Mouse (Mus musculus) brain, embryonic 14.5 days (tissue): ENCODE results near the gene Msh5. TPM values are rescaled to one million over a fixed set of nuclear protein-coding genes. Genes with fewer than 3 reads are reported as not detected.

Experiments used
- DNase-seq: peaks from one replicate; pipeline ENCODE4 v3.0.0-alpha.2; 2011; ENCODE audit warnings: low read depth
- CTCF ChIP-seq: fragments of 200-500 bp; IDR thresholded peaks from 2 replicates; pipeline ENCODE4 v1.5.1; 2012; ENCODE audit warnings: inconsistent platforms, mild to moderate bottlenecking, moderate library complexity, borderline replicate concordance; ENCODE audit not compliant: insufficient read depth, insufficient read length; ENCODE audit errors: extremely low read depth
- POLR2A ChIP-seq: fragments of 200-500 bp; IDR thresholded peaks from 2 replicates; pipeline ENCODE4 v1.6.1; 2012; ENCODE audit warnings: mild to moderate bottlenecking, inconsistent platforms, borderline replicate concordance; ENCODE audit not compliant: poor library complexity, insufficient read depth, insufficient read length, severe bottlenecking; ENCODE audit errors: extremely low read depth
- polyA plus RNA-seq: library from polyadenylated mRNA; depleted of rRNA; stranded (reverse); fragments of >200 nt; gene quantifications from 2 replicates; pipeline ENCODE4 v1.2.3, GENCODE M21; 2012

Gene Msh5
- polyA plus RNA-seq, 1 experiment = 4.2 TPM

- no peak for DNase-seq
- TF ChIP-seq POLR2A (no peak), CTCF (no peak)
Measured at GRCm38 (mm10) chr17:35022541-35023060, 23.9 kb downstream of the Msh5 start.

DNA sequence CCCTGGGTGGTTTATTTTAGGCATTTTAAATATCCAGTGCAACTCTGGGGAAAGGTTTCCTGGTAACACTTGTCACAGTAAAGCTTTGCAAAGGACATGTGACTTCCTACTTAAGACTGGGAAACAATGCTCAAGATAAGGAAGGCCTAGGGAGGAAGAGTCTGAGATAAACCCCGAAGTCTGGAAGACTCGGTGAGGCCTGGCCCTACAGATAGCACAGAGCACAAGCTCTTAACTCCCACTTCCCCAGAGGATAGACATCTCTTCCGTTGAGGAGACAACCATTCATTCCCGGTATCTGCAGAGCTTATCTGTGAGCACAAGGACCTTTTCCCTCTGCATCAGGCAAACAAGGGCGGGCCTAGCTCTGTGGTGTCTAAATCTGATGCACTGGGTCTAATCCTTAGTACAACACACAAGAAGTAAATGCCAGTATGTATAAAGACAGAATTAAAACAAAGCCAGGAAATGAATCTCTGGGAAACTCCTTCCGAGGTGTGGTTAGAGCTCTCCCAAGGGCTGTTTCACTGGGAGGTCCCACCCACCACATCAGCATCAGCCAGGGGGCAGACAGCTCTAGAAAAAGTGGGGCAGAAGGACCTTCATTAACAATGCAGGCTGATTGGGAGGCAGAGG, 24.6 kb downstream of the Msh5 start:
- TF ChIP-seq POLR2A = no peak
- no peak for TF ChIP-seq CTCF
- DNase-seq = no peak

GRCm38 (mm10) chr17:35021163-35021808, 25.3 kb downstream of the Msh5 start:
- peak; percentile 82 for DNase-seq
- TF ChIP-seq CTCF (peak; percentile 97), POLR2A (no peak)

- TF ChIP-seq CTCF (no peak), POLR2A (no peak)
- no peak for DNase-seq
Measured at GRCm38 (mm10) chr17:35020551-35020950, 26.0 kb downstream of the Msh5 start.

GRCm38 (mm10) chr17:35019894-35020293, 26.7 kb downstream of the Msh5 start:
- no peak for DNase-seq
- TF ChIP-seq POLR2A (no peak), CTCF (no peak)

DNA sequence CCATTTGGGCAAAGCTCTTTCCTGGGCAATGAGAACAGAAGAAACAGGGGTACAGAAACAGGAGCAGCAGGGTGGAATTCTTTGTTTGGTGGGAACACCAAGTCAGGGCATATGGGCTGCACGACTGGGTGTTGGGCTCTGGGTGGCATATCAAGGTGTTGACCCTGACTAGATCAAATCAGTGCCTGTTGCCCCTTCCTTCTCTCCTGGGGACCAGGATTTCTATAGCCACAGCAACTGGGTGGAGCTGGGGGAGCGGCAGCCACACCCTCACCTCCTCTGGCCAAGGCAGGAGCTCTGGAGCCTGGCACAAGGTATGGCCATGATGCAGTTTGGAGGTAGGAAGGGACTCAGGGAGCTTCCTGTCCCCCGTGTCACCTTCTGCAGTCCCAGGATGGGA, 28.4 kb downstream of the Msh5 start:
- no peak for DNase-seq
- TF ChIP-seq CTCF = no peak
- TF ChIP-seq POLR2A = no peak

GRCm38 (mm10) chr17:35017706-35018030, 28.9 kb downstream of the Msh5 start:
- DNase-seq = no peak
- TF ChIP-seq POLR2A (no peak), CTCF (no peak)

DNA sequence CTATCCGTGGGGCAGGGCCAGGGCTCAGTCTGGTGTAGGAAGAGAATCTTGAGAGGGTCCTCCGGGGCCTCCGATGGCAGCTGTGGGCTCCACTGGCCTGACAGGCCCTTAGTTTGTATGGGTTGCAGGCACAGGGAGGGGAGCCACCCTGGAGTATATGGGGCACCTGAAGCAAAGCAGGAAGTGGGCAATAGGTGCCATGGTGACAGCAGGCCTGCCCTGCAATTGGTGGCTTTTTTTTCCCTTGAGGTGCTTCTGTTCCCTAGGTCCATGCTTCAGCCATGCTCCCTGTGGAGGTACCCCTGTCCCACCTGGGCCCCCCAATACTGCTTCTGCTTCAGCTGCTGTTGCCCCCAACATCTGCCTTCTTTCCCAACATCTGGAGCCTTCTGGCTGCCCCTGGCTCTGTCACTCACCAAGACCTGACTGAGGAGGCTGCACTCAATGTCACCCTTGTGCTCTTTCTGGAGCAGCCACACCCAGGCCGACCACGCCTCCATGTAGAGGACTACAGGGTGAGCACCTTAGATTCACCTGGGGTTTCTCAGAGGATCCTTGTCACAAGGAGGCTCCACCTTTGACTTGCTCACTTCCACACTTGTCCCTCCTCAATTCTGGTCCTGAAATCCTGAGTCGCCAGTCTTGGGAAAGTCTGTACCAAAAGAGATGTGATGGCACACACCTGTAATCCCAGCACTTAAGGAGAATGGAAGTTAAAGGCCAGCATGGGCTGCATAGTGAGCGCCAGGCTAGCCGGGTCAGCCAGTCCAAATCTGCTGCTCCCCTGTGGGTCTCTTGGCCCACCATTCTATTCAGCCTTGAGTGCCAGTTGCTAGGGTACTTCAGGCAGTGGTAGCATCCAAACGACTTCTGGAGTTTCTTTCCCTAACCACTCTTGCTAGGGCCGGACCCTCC, 29.5 kb downstream of the Msh5 start:
- TF ChIP-seq POLR2A = no peak
- no peak for TF ChIP-seq CTCF
- no peak for DNase-seq

- DNase-seq = peak; percentile 79
- TF ChIP-seq CTCF = no peak
- TF ChIP-seq POLR2A = no peak
Measured at GRCm38 (mm10) chr17:35016376-35016775, 30.2 kb downstream of the Msh5 start, which contains the start of gene Vwa7. Gene Vwa7, plus strand, starts transcription at chr17:35016579.

DNA sequence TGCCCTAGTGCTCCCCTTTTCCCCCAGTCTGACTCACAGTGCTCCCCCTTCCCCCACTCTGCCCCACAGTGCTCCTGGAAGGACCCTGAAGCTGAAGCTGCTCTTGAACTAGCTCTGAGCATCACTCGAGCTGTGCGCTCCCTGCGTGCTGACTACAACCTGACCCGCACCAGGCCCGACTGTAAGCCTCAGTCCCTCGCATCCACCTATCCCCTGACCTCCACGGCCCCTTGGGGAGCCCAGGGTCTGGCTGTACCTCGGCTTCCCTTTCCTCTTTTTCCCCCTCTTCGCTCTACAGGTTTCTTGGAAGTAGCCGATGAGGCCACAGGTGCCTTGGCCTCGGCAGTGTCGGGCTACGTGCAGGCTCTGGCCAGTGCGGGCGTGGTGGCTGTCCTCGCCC, 31.2 kb downstream of the Msh5 start:
- no peak for DNase-seq
- TF ChIP-seq POLR2A (no peak), CTCF (no peak)

DNA sequence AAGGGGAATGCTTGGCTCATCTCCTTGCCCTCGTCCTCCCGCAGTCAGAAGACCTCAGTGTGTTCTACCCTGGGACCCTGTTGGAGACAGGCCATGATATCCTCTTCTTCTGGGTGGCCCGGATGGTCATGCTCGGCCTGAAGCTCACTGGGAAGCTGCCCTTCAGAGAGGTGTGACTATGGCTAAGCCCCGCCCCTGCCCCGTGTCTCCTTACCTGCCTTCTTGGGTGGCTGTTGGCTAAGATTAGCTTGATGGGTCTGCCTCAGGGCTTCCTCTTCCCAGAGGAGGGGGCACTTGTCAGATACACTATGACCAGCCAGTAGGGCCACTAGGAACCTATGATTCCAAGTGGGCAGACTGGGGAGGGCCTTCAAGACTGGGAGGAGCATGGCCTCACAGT, 33.3 kb downstream of the Msh5 start:
- TF ChIP-seq POLR2A (no peak), CTCF (no peak)
- no peak for DNase-seq

DNA sequence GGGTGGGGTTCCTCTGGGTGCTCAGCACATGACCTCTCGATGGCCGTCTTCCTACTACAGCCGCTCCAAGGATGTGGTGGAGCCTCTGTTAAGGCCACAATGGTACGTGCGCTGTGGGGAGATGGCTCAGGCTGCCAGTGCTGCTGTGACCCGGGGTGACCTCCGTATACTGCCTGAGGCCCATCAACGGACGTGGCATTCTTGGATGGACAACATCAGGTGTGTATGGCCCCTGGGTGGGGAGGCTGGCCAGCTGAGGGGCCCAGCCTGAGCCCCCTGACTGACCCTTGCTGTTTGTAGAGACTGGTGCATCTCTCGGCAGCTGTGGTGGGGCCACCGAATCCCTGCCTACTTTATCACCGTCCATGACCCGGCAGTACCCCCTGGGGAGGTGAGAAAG, 34.1 kb downstream of the Msh5 start:
- no peak for DNase-seq
- no peak for TF ChIP-seq CTCF
- no peak for TF ChIP-seq POLR2A

DNA sequence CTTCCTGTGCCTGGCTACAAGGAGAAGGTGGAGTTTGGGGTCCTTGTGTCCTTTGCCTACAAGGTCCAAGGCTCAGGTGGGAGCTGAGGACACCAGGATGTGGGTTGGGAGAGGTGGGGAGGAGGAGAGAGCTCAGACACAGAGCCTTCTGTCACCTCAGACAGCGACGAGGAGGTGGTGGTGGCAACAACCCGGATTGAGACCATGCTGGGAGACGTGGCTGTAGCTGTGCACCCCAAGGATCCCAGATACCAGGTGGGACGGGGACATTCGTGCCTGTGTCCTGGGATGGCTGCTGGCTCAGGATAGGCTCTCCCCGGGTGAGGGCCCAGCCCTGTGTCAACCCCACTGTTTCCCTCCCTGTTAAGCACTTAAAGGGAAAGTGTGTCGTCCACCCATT, 35.1 kb downstream of the Msh5 start:
- TF ChIP-seq CTCF (no peak), POLR2A (no peak)
- no peak for DNase-seq
